14 mouse cellular contexts compared by ENCODE assay signal in genomic region chr3:153738421-153738820, GRCm38 (mm10). TPM values are rescaled to one million over a fixed set of nuclear protein-coding genes. Genes with fewer than 3 reads are reported as not detected.
DNase-seq lines count a peak whose midpoint lies in the region; ATAC-seq and TF ChIP-seq lines count a peak whose summit lies in the region.
"Had no signal": no experiment of that assay in that cellular context is flagged by ENCODE, and none has a peak within 500 bp of the region (broad histone marks: within the 10 kb centered on the region; RNA-seq: fewer than 3 reads in every experiment).

No protein-coding gene starts in this region.

- 0 out of 2 replicates have a peak overlapping the region, but pooled peaks have one; percentile 10 for H3K27ac ChIP-seq in intestine, embryonic 15.5 days
- H3K27ac ChIP-seq in intestine, embryonic 16.5 days (ENCODE audit: low read length): no peak overlapping the region
- no peak overlapping the region for H3K27ac ChIP-seq in forebrain, postnatal 0 days (ENCODE audit: low read depth, low read length)
- H3K27ac ChIP-seq in neural tube, embryonic 15.5 days (replicated peaks): 0 out of 2 replicates have a peak overlapping the region, but pooled peaks have one; percentile 33
- H3K27ac ChIP-seq: macrophage had no signal

- no peak overlapping the region for H3K4me3 ChIP-seq in intestine, embryonic 15.5 days (replicated peaks)
- no peak overlapping the region for H3K4me3 ChIP-seq in intestine, embryonic 16.5 days (ENCODE audit: low read length)
- no peak overlapping the region for H3K4me3 ChIP-seq in forebrain, postnatal 0 days (ENCODE audit: low read depth, low read length)
- no peak overlapping the region for H3K4me3 ChIP-seq in neural tube, embryonic 15.5 days (replicated peaks)

- H3K9ac ChIP-seq in intestine, embryonic 15.5 days: no peak overlapping the region
- no peak overlapping the region for H3K9ac ChIP-seq in intestine, embryonic 16.5 days (ENCODE audit: low read depth, low read length)
- no peak overlapping the region for H3K9ac ChIP-seq in forebrain, postnatal 0 days
- H3K9ac ChIP-seq in neural tube, embryonic 15.5 days (replicated peaks): no peak overlapping the region

- TF ChIP-seq CTCF in brain, embryonic 14.5 days (IDR thresholded peaks at IDR 0.05; ENCODE audit: borderline replicate concordance, extremely low read depth, insufficient read depth, insufficient read length): no peak
- TF ChIP-seq CTCF in forebrain, postnatal 0 days (IDR thresholded peaks at IDR 0.05; ENCODE audit: low read depth): no peak

- peaks cover 10% of the 10 kb centered on the region; the same call in 1 of the 2 replicates for H3K4me1 ChIP-seq in intestine, embryonic 15.5 days (replicated peaks)
- H3K4me1 ChIP-seq in intestine, embryonic 16.5 days (ENCODE audit: control insufficient read depth, insufficient read depth, low read length): peaks cover 4% of the 10 kb centered on the region
- no peaks in the 10 kb centered on the region for H3K4me1 ChIP-seq in forebrain, postnatal 0 days (ENCODE audit: insufficient read depth)
- H3K4me1 ChIP-seq in neural tube, embryonic 15.5 days: peaks cover 25% of the 10 kb centered on the region

- 51% methylated on average over 10 of the region's 10 CpGs for WGBS in intestine, embryonic 15.5 days
- 47% methylated on average over 10 of the region's 10 CpGs for WGBS in intestine, embryonic 16.5 days
- WGBS in forebrain, postnatal 0 days: 14% methylated on average over 10 of the region's 10 CpGs
- 21% methylated on average over 10 of the region's 10 CpGs for WGBS in neural tube, embryonic 15.5 days

- peak; percentile 71 for DNase-seq in brain, embryonic 14.5 days (ENCODE audit: low read depth)
- DNase-seq in forebrain, postnatal 0 days: no peak
- no peak for DNase-seq in thymus, postnatal 10 days (ENCODE audit: low spot score in 2 of 2)
- DNase-seq in thymus, postnatal 36 days: no peak
- DNase-seq: adrenal gland, postnatal 10 days; cerebellum, postnatal 14 days; kidney, adult 18-20 months; kidney, postnatal 4 days had no signal

- H3K36me3 ChIP-seq in intestine, embryonic 15.5 days: no peaks in the 10 kb centered on the region
- no peaks in the 10 kb centered on the region for H3K36me3 ChIP-seq in intestine, embryonic 16.5 days (ENCODE audit: control insufficient read depth, insufficient read depth, low read length)
- no peaks in the 10 kb centered on the region for H3K36me3 ChIP-seq in forebrain, postnatal 0 days (ENCODE audit: insufficient read depth)
- no peaks in the 10 kb centered on the region for H3K36me3 ChIP-seq in neural tube, embryonic 15.5 days

- no peak for ATAC-seq in intestine, embryonic 15.5 days
- ATAC-seq in intestine, embryonic 16.5 days: no peak
- ATAC-seq in forebrain, postnatal 0 days: peak; percentile 62
- ATAC-seq in neural tube, embryonic 15.5 days (ENCODE audit: low FRiP score): no peak
- no peak for ATAC-seq in granulocyte monocyte progenitor cell, adult 5-6 weeks (replicated peaks; ENCODE audit: poor library complexity, severe bottlenecking)

- H3K9me3 ChIP-seq in intestine, embryonic 15.5 days: no peaks in the 10 kb centered on the region
- H3K9me3 ChIP-seq in intestine, embryonic 16.5 days (ENCODE audit: control insufficient read depth, low read length): no peaks in the 10 kb centered on the region
- no peaks in the 10 kb centered on the region for H3K9me3 ChIP-seq in forebrain, postnatal 0 days (ENCODE audit: low read length)
- H3K9me3 ChIP-seq in neural tube, embryonic 15.5 days (replicated peaks): no peaks in the 10 kb centered on the region

- H3K4me2 ChIP-seq in intestine, embryonic 15.5 days (replicated peaks): no peak overlapping the region
- no peak overlapping the region for H3K4me2 ChIP-seq in intestine, embryonic 16.5 days (ENCODE audit: low read depth, low read length)
- no peak overlapping the region for H3K4me2 ChIP-seq in forebrain, postnatal 0 days (ENCODE audit: low read depth)
- no peak overlapping the region for H3K4me2 ChIP-seq in neural tube, embryonic 15.5 days

- TF ChIP-seq POLR2A in brain, embryonic 14.5 days (IDR thresholded peaks at IDR 0.05; ENCODE audit: borderline replicate concordance, extremely low read depth, insufficient read depth, insufficient read length, poor library complexity, severe bottlenecking): no peak

- H3K27me3 ChIP-seq in intestine, embryonic 15.5 days (replicated peaks): no peaks in the 10 kb centered on the region
- H3K27me3 ChIP-seq in intestine, embryonic 16.5 days (replicated peaks; ENCODE audit: control insufficient read depth, insufficient read depth, low read length): no peaks in the 10 kb centered on the region
- H3K27me3 ChIP-seq in forebrain, postnatal 0 days (ENCODE audit: insufficient read depth, low read length): no peaks in the 10 kb centered on the region; the same call in 1 of the 2 replicates
- H3K27me3 ChIP-seq in neural tube, embryonic 15.5 days (replicated peaks): no peaks in the 10 kb centered on the region

RNA-seq across cellular contexts. Expression of gene St6galnac3, which starts 13.4 kb away (rescaled TPM):
- 34.5 and 35.1 TPM in 2 replicates for polyA plus RNA-seq in intestine, embryonic 15.5 days (2015; fragmentation: Nextera tagmentation; extraction: Ambion mirVana)
- 26.9 and 31.0 TPM in 2 replicates for polyA plus RNA-seq in intestine, embryonic 16.5 days (2015; fragmentation: Nextera tagmentation; extraction: Ambion mirVana)
- 9.5 and 15.6 TPM in 2 replicates for polyA plus RNA-seq in brain, embryonic 14.5 days (2012; rRNA removed)
- total RNA-seq in forebrain, postnatal 0 days (2014; rRNA removed): 16.5 and 16.6 TPM in 2 replicates
- 6.9 and 7.7 TPM in 2 replicates for polyA plus RNA-seq in forebrain, postnatal 0 days (2015; fragmentation: Nextera tagmentation; extraction: Ambion mirVana)
- 23.0 and 23.5 TPM in 2 replicates for polyA plus RNA-seq in neural tube, embryonic 15.5 days (2015; fragmentation: Nextera tagmentation; extraction: Ambion mirVana)
- total RNA-seq in granulocyte monocyte progenitor cell, adult 5-6 weeks (2014; fragmentation: Nextera tagmentation): 2.6 and 4.2 TPM in 2 replicates
- total RNA-seq in granulocyte monocyte progenitor cell, adult 5-6 weeks (2017): 0.31 and 0.90 TPM in 2 replicates
- polyA plus RNA-seq: C2C12 had no signal

Comparison
In these comparisons a context has a peak if more than half of its experiments do, and no peak if none do; other contexts are left out.
1. H3K27ac ChIP-seq: peak in intestine, embryonic 15.5 days (single experiment) and neural tube, embryonic 15.5 days (single experiment); none in intestine, embryonic 16.5 days (single experiment) and forebrain, postnatal 0 days (single experiment).